Mouse (Mus musculus) neutrophil, adult 5-6 weeks (primary cell): ENCODE data around the gene Slc23a2. TPM values are rescaled to one million over a fixed set of nuclear protein-coding genes. Genes with fewer than 3 reads are reported as not detected.

Experiments used
- ATAC-seq: fragments of 151-379, 151-347 bp; 2 replicates; pipeline ENCODE4 v1.8.0; 2017; ENCODE audit warnings: mild to moderate bottlenecking, moderate TSS enrichment; ENCODE audit not compliant: insufficient number of reproducible peaks, poor library complexity, low FRiP score, severe bottlenecking; ENCODE audit errors: extremely low read depth
- total RNA-seq: library from RNA; stranded (forward); fragments of 200-1000 nt; gene quantifications from 2 replicates; pipeline ENCODE4 v1.2.3, GENCODE M21; 2017

The Slc23a2 gene
- total RNA-seq, 1 experiment from 2014 or later, result 16.5 TPM

DNA sequence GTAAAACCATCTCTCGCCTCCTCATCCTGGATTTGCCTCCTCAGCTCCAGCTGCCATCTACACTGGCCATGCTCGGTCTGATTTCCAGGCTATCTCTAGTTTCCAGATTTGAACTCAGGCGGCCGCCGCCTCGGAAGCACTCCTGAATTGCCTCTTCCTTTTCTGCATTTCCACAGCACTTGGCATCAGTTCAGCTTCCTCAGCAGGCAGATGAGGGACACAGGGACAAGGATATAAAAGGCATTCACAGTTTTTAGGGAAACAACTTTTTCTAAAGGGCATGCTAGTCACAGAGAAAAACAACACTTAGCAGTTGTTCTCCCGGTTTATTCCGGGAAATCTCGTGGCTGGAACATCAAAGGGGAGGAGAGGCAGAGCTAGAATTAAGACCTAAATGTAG is 37.3 kb downstream of the Slc23a2 start:
- ATAC-seq, result no peak

DNA sequence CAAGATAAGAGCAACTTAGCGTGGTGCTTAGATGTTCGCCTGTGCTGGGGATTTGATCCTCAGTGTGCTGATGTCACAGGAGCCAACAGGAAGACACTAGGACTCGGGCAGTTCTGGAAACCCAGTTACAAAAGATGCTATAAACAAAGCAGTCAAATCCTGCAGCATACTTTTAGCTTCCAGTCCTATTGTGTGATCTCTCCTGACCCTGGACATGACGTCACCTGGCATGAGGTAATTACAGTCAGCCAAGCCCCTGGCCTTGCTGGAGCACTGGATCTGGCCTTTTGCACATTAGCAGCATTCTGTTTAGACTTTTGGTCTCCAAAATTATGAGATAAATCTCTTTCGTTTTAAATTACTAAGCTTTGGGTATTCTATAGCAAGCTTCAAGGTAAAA is 38.8 kb downstream of the Slc23a2 start:
- ATAC-seq, result no peak

DNA sequence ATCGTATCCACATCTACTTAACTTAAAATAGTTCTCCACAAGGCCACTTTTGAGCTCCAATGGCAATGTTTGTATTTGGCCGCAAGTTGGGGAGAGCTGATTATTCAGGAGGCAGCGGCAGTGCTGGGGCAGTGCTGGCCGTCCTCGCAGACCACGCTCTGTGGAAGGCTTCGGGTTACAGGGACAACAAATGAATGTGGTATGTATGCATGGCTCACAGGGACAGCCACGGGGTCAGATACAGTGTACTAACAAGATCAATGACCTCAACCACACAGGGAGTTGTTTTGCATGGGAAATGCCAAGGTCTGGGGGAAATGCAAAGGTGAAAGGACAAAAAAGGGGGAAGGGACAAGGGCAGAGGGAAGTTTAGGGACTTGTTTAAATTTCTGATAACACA is 41.6 kb downstream of the Slc23a2 start:
- ATAC-seq, result no peak

DNA sequence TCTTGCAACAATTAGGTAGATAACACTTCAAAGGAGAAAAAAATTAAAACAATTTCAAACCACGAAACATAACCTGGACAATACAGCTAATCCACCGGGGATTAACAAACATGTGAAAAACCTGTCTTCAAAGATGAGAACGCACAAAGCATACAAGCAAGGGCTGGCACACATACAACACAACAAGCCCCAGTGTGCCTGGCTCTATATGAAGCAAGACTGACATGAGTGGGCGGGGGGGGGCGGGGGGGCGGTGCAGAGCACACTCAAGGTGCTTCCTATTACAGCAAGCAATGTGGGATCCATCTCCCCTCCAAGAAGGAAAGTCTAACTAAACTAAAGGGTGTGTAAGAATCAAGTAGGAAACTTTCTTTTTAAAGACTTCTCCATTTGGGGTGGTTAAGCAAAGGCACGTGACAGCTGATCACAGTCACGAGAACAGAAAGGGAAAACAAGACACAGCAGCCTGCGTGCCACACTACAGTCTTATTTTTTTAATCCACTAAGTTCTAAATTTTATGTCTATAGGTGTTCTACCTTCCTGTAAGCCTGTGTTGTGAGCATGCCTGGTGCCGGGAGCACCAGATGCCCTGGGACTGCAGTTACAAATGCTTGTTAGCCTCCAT is 42.3 kb downstream of the Slc23a2 start:
- ATAC-seq, result peak; percentile 71

DNA sequence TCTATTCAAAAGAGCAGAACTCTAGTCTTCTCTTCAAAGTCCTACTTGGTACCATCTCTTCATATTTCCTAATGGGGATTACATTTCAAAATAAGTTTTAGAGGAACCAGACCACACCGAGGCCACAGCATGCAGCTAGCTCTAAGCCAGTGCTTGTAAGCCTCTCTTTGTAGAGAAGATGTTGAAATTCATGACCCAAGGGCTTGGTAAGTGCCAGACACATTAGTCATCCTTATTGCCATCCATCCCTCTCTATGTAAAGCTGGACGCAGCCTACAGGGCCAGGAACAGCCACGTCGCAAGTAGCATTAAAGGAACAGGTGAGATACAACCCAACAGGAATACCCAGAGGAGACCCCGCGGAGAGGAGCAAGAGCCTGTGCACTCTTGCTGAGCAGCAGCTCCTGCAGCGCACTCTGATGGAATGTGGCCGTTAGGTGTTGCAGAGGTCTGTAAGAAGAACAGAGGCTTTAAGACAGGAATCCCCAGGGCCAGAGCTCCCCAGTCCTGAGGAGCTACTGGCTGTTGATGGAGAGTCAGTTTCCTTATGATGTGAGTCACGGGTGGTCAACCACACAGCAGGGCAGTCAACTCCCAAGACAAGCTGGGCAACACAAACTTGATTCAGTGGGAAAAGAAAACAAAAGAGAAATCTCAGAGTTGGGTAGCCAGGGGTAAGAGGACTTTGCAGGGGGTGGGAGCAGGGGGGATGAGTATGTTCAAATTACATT is 45.8 kb downstream of the Slc23a2 start:
- no peak for ATAC-seq

DNA sequence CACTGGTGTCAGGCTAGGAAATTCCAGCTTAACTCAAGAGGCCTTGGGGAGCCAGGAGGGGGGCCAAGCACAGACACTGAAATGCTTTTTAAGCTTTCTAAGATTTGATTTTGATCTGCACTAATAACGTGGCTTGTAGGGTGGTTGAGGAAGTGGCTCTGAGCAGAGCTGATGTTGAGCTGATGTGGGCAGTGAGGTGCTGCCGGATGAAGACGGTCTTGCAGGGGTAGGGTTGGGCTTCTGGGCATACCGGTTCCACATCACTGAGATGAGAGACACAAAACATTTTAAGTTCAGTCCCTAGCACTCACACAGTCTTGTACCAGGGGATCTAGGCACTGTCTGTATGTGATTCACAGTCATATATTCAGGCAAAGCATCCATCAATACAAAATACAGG is 46.5 kb downstream of the Slc23a2 start:
- ATAC-seq, result no peak

DNA sequence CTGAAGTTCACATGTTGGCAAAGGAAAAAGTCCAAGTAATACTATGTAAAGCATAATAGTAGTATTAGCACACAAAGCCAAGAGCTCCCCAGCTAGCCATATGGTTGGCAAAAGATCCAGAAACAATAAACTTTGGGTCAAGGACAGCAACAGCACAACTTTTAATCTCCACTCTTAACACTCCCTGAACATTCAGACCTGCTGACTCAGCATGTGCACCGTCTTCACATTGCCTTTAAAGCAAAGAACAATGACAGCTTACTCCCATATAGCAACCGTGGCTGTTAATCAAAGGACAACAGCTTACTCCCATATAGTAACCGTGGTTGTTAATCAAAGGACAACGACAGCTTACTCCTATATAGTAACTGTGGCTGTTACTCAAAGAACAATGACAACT is 48.3 kb downstream of the Slc23a2 start:
- ATAC-seq, result no peak

DNA sequence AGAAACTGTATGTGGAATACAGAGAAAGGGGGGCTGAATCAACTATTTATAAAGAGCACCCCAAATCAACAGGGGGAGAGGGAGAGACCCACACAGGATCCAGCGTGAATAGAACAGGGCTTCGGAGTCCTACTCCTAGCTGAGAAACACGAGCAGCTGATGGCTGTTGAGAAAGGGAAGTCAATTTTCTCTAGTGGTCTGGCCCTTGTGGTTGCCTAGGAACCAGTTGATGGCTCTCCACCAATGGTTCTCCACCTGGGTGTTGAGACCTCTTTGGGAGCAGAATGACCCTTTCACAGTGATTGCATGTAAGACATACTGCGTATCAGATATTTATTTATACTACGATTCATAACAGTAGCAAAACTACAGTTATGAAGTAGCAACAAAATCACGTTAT is 49.1 kb downstream of the Slc23a2 start:
- no peak for ATAC-seq

DNA sequence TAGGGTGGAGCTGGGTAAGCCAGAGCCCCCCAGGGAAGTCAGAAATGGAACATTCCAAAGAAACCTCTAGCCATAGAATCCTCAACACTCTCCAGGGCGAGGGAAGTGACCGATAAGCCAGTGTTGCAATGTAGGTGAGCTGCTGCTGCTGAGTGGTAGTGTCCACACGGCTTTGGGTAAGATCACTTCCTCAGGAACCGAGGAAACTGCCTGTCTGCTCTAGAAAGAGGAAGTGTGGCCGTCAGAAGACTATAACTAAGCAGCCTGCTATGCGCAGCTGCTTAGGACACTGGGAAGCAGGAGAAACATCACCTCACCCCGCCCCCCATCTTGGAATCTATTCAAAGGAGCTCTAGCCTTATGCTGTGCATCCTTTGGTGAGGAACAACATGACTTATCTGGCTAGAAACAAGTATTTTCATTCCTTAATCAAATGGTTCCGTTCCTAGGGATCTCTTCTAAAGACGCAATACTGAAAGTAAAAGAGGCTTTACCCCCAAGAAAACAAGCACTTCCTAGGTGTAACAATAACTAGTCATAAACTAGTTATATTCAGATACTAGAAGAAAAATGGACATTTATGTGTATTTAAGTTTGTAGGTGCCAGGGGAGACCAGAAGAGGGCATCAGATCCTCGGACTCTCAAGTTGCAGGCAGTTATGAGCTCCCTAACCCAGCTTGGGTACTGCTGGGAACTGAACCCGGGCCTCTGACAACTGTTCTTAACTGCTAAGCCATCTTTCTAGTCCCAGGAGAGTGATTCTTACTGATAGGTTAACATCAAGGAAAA is 50.3 kb downstream of the Slc23a2 start:
- ATAC-seq, result peak; percentile 96

DNA sequence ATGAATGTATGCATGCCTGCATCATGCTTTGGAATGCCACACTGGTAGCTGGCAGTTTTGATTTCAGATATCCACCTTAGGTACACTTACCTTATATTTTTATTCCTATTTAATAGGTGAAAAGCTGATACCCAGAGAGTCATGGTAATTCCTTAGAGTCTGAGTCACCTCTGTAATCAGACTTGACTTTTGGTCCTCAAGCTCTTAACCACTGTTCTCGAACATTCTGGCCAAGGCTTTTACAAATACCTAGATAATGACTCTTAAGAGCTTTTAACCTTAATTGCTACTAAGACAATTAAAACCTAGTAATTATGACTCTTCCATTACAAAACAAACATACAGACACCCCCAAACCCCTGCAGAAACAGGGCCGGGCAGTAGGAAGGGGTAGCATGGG is 51.2 kb downstream of the Slc23a2 start:
- no peak for ATAC-seq

DNA sequence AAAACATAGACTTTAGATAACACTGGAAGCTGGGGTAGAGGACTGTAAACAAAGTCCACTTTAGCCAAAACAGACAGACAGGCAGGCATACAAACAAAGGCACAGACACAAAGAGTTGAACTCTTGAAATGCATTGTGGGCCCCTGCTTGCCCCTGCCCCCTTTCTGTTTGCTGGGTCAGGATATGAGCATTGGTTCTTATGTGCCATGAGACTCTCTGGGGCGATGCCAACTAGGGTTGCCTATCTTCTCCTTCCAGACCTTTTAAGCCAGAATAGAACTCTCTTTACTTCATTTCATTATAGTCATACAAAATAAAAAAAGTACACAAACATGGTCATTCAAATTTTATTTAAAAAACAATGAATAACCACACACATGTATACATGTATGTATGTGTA is 51.6 kb downstream of the Slc23a2 start:
- ATAC-seq, result no peak

DNA sequence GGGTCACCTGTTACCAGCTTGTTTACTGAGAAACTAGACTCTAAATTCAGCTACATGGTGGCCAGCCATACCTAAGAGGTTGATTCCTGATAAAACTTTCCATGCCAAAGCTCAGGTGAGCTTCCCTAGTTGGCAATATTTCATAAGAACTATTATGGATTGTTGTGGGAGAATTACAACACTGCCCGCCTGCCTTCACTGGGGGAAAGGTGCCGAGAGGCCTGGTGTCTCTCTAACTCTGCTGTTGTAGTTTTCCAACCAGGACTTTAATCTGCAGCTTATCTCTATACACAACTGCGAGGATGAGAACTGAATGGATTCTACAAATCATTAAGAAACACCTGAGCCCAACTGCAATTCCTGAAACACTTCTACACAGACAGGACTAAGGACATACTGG is 52.2 kb downstream of the Slc23a2 start:
- ATAC-seq, result no peak

DNA sequence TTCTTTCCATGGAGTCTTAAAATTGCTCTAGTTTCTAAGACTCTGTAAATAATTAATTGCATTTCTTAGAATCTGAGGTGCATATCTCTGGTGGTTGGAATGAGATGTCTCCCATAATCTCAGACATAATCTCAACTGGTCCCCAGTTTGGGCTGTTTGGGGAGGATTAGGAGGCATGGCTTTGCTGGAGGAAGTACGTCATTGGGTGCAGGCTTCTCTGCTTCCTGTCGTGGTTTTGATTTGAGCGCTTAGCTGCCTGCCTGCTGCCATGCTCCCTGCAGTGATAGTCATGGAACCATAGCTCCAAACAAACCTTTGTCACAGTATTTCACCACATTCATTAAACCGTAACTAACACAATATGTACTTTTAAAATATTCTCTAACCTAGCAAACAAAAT is 53.2 kb downstream of the Slc23a2 start:
- ATAC-seq, result no peak

DNA sequence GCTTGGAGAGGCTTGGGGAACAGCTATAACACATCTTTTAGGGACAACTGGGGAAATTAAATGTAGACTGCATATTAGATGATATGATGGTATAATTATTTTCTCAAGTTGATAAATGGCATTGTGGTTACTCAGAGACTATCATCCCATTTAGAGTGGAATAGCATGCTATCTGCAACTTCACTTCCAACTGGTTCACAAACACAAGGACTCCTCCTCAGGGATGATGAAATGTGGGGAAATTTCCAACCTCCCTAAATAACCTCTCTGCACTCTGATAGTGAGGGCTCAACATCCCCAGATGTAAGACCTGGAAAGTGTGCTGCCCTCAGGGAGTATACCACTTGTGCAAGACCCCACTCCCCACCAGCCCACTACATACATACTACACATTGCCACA is 60.1 kb downstream of the Slc23a2 start:
- ATAC-seq, result no peak

DNA sequence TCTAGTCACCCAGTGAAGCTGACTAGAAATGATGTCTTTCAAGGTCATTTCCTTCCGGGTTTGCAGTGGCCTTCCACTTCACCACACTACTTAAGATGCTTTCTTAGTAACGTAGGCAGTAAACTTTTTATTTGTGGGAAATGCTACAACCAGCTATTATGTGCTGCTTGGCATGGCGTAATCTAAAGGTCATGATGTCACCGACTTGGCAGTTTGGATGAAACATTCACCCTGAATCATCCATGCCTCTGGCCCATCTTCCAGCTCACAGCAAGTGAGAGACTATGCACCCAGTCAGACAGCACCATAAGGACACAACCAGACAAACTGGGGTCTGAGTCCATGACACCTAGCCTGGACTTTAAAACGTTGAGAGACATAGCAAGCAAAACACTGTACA is 60.5 kb downstream of the Slc23a2 start:
- no peak for ATAC-seq

DNA sequence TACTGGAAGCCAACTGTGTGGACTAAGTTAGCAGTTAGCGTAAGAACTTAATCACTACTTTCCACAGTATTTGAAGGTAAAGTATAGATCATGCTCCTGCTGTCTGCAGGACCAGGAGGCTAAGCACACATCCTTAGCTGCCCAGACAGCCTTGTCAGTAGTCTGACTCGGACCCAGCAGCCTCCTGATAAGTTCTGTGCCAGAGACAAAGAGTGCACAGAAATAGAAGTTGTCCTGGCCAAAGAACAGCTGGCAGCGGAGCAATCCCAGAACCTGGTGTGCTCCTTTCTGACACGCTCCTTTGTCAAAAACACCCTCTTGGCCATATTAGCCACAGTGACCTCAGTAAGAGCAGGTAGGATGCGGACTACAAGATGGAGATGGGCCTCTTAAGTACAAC is 65.8 kb downstream of the Slc23a2 start:
- ATAC-seq, result no peak

DNA sequence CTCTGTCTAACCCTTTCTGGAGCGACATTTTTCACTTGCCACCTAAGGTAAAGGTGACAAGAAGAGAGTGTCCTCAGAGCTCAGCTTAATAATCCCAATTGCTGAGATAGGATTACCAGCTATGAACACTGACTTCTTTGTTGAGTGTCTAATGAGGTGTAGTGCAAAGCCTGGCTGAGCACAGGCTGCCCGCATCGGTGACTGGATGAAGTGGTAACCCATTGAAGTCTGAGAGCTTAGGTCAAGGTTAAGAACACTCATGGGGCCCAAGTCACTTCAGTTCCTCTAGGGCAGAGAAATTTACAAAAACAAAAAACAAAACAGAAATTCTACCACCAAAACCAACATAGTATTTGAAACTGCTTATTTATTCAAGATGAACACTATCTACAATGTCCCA is 71.9 kb downstream of the Slc23a2 start:
- ATAC-seq, result no peak

DNA sequence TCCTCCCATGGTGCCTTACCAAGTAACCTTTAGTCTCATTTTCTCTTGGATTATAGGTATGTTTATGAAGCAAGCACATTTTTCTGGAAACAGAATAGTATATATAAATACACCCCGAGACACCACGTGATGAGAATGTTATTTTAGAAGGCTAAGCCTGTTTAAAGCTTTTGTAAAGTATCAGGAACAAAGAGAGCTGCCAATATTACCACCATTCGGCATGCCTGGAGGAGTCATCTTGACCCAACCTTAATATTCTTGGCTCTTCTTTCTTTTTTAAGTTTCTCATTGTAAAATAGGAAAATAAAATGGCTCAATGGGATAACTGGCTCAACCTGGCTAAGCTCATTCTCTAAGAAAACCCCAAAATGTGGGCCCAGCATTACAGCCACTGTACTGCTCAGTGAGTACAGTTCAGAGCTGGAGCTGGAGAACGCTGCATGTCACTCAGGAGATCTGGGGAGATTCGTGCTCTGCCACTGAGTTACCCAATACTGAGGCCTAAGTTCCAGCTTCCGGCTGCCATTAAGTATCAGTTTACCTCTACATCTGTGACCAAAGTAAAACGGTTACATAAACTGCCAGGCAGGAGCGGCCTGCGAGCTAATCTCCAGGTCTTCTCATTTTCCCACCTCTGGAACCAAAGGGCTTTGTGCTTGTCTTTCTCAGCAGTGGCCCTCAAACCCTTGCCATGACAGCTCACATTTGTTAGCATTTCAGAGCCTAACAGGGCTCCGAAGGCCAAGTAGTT is 74.7 kb downstream of the Slc23a2 start:
- no peak for ATAC-seq

DNA sequence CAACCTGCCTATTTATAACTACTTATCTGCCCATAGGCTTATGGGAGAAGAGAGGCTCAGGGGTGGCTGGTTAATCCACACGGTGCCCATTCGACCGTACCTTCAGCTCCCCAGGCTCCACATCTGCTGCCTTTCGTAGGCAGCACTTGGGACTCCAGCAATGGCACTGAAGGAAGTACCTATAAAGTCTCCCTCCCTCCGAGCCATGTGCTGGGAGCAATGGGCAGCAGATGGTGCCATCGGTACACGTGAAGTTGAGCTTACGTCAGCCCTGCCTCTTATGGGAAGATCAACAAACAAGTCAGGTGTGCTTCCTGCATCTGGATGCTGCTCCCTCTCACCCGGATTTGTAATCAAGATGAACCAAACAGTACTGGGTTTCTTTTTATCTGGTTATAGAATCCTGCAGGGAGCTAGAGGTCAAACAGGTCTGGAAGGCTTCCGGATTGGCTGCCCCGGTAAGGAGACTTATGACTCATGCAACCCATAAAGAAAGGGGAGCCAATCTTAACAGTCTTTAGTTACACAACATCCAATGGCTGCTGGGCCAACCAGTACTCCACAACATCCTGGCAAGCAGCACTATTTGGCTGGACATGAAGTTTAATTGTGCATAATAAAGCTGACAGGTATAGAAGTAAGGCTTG is 80.6 kb downstream of the Slc23a2 start:
- ATAC-seq, result peak; percentile 57; the same call in 1 of the 2 replicates
